Mouse (Mus musculus) ES-Bruce4 (cell line): ENCODE measurements around the gene Cfl2.

Source experiments
- CTCF ChIP-seq: IDR thresholded peaks from one replicate; pipeline ENCODE4 v1.8.1; 2011; ENCODE audit warnings: low read depth, low read length
- EP300 ChIP-seq: IDR thresholded peaks from 2 replicates; pipeline ENCODE4 v1.6.1; 2011; ENCODE audit warnings: low read depth, low read length; ENCODE audit not compliant: insufficient read depth
- POLR2A ChIP-seq: IDR thresholded peaks from one replicate; pipeline ENCODE4 v1.8.1; 2011; ENCODE audit warnings: low read length; ENCODE audit not compliant: insufficient read depth

DNA sequence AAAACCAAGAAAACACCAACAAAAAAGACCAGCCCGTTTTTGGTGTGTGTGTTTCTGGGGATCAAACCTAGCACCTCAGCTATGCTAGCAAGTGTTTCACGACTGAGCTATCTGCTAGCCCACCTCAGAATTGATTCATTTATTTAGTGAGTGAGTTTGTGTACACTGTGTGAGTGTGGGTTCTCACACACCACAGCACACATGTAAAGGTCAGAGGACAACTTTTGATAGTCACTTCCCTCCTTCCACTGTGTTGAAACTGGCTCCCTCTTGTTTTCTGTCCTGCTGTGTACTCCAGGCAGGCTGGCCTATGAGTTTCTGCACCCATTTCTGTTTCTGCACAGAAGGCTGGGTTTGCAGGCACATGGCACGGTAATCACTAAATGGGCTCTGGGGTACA is 47.7 kb upstream of the Cfl2 start:
- TF ChIP-seq EP300 (no peak), CTCF (no peak), POLR2A (no peak)
